Mouse (Mus musculus) small intestine, adult 2 months (tissue): ENCODE measurements around the gene Gm36028.

Experiments
- CTCF ChIP-seq: fragments of 200-500 bp; IDR thresholded peaks from 2 replicates; pipeline ENCODE4 v1.5.1; 2012; ENCODE audit warnings: low read depth, mild to moderate bottlenecking, control low read depth, inconsistent platforms, low read length, moderate library complexity, mixed read lengths; ENCODE audit not compliant: insufficient replicate concordance, insufficient read length; ENCODE audit errors: extremely low read depth
- POLR2A ChIP-seq: fragments of 200-500 bp; IDR thresholded peaks from 2 replicates; pipeline ENCODE4 v1.6.1; 2012; ENCODE audit warnings: low read depth, mild to moderate bottlenecking, control low read depth, inconsistent platforms, low read length, moderate library complexity

GRCm38 (mm10) chr16:37845202-37845925 lies 15.6 kb downstream of the Gm36028 start:
- TF ChIP-seq POLR2A (no peak), CTCF (no peak)
